Mouse (Mus musculus): ENCODE results near the gene Ywhae.
A peak's percentile ranks its signal among the peaks of the same experiment; 100 is the strongest.

Gene Ywhae

DNA sequence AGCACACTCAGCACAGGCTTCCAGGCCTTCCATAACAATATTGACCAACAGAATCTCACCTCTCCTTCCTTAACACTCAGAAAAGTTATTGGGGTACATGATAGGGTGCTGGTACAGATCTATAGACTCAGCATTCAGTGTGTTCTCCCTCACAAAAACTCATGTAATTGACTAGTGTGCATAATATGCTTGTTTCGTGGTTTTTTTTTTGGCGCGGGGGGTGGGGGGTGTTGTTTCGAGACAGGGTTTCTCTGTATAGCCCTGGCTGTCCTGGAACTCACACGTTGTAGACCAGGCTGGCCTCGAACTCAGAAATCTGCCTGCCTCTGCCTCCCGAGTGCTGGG, 5.8 kb downstream of the Ywhae start:
- no peak for DNase-seq

DNA sequence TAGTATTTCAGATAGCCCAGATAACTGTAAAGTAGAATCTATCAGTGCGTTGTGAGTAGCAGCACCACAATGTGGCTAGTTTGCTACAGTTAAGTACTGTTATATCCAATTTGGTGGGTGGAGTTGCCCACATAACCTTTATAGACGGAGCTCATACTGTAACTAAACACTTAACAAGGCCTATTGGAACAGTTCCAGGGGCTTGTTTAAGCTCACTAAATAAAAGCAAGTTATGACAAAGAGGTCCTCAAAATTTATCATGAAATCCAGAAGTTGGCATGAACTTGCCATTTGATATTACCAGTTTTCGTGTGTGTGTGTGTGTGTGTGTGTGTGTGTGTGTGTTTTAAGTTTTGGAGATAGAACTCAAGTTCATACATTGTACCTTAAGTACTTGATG, 7.5 kb downstream of the Ywhae start:
- no peak for DNase-seq

- no peak for DNase-seq
These were observed 8.9 kb downstream of the Ywhae start for GRCm38 (mm10) chr11:75741615-75742014.

DNA sequence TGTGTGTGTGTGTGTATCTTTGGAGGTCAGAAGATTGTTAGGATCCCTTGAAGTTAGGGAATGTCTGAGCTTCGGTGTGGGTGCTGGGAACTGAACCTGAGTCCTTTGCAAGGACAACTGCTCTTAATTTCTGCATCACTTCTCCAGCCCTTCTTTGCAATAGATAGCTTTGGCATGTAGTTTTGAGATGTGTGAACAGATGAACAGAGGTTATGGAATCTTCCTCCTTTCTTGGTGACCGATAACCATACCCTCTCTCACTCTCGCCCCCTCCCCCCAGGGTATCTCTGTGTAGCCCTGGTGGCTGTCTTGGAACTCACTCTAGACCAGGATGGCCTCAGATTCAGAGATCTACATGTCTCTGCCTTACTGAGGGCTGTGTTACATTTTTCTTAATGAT, 12.1 kb downstream of the Ywhae start:
- DNase-seq: no peak

DNA sequence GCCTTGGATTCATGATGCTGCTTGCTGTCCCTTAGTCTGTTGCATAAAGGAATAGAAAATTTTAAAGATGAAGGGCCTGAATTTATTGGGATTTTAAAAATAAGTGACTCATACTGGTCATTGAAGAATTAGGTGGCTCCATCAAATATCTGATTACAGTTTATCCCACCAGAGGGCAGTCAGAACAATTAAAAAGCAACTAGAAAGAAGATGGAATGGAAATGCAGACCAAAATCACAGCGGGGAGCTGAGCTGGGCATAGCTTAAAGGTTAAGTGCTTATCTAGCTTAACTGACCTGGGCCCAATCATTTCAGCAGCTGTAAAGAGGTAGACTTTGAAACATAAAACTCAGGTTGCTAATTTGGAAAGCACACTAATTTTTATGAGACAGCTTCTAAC, 17.9 kb downstream of the Ywhae start:
- DNase-seq: no peak

- DNase-seq: no peak
These were observed 18.4 kb downstream of the Ywhae start for GRCm38 (mm10) chr11:75751082-75751481.

DNA sequence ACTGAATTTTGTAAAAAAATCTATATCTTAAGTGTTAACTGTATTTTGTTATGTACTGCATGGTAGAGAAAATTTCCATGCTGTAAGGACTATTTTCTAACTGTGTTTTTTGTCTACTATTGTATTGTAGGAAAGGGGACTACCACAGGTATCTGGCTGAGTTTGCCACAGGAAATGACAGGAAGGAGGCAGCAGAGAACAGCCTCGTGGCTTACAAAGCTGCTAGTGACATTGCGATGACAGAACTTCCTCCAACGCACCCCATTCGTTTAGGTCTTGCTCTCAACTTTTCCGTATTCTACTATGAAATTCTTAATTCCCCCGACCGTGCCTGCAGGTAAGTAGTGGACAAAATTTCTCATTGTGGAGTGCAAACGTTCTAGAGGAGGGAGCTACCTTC, 24.0 kb downstream of the Ywhae start:
- DNase-seq: no peak

DNA sequence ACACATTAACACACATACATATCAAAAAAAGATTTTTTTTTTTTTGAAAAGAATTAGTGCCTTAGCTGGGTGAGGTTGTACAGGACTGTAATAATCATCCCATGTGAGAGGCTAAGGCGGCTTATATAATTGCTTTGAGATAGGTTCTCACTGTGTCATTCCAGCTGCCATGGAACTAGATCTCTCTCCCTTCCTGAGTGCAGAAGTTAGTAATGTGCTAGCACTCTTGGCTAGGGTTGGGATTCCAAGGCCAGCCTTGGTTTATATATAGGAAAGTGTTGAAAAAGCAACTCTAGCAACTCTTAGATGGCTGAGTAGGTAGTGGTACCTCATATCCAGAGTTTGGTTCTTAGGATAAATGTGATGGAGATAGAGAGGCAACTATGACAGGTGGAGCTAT, 25.9 kb downstream of the Ywhae start:
- no peak for DNase-seq

DNA sequence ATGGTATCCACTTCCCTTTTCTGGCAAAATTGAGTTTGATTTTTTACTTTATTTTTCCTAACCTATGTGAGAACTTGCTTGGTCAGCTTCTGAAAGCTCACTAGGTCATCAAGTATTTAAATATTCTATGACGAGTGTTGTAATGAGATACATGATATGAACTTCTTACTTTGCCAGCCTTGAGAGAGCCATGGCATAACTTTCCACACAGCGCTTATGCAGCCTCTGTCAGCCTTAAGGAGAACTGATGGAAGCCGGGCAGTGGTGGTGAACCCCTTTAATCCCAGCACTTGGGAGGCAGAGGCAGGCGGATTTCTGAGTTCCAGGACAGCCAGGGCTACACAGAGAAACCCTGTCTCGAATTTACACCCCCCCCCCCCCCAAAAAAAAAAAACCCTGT, 28.1 kb downstream of the Ywhae start:
- no peak for DNase-seq

GRCm38 (mm10) chr11:75762708-75763107, 30.0 kb downstream of the Ywhae start:
- no peak for DNase-seq

- DNase-seq: no peak
These were observed 31.9 kb downstream of the Ywhae start for GRCm38 (mm10) chr11:75764521-75765023.

- DNase-seq: no peak
These were observed 32.5 kb downstream of the Ywhae start for GRCm38 (mm10) chr11:75765161-75765560.

DNA sequence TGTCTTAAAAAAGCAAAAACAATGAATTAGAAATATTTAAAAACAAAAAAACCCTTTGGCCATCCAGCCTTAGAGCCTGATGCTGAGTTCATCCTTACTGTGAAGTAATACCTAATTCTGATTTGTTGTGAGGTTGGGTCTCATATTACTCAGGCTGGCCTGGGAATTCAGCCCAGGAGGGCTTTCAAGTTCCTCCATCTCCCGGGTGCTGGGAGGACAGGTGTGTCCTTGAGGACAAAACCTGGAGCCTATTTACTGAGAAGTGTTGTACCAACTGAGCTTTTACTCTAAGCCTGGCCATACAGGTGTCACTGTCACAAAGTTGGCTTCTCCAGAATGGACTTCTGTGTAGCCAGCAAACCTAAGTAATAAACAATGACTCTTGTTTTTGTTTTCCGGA, 34.3 kb downstream of the Ywhae start:
- DNase-seq: no peak

- peak in 1 of 2 experiments; percentile 23 for DNase-seq
These were observed 35.7 kb downstream of the Ywhae start for GRCm38 (mm10) chr11:75768091-75768989.

- DNase-seq: peak; percentile 90 to 93
These were observed 36.5 kb downstream of the Ywhae start for GRCm38 (mm10) chr11:75769206-75769605.

DNA sequence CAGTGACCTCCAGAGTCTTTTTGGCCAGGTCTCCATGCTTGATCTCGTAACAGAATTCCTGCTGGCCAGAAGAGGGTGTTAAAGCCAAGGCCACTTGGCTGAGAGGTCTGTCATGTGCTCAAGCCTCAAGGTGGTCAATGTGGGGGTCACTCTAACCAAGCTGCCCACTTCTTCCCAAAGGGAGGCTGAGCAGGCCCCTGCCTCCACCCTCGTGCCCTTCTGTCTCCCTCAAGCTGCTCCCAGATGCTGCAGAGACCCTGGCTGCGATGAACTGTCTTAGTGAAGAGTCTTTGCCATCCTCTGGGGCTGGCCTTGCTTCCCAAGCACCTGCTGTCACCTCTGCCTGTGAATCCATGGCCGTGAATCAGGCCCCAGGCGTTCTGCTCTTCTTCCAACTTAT, 39.9 kb downstream of the Ywhae start:
- no peak for DNase-seq

DNA sequence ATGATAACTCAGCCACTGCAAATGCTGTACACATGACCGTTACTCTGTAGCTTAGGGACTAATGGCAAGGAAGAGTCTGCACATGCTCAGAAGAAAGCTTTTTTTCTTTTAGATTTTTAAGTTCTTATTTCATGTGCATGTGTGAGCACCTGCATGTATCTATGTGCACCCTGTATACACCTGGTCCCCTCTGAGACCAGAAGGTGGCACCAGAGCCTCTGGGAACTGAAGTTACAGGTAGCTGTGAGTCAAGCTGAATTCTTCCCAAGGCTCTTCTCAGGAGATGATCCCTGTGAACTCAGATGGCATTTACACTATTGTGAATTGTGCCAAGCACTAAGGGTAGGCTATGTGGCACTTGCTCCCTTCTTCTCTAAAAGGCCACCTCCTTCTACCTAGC, 43.2 kb downstream of the Ywhae start:
- no peak for DNase-seq

DNA sequence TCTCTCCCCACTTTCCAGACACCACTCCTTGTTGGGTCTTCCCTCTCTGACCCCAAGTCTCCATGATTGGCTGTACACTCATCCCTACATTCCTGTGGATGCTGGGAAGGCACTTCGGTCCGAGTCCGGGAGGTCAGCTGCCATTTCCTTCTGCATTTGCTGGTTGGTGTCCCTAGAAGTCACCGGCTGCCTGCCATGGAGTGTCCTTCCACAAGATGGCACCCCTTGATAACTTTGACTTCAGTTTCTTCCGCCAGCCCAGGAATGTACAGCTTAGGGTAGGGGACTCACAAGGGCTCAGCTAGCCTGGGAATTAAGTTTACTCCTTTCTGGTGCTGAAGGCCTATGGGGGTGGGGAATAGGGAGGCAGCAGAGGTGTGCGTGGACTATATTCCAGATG, 49.2 kb downstream of the Ywhae start:
- DNase-seq: peak; percentile 84 to 88

GRCm38 (mm10) chr11:75783799-75784198, 51.1 kb downstream of the Ywhae start:
- no peak for DNase-seq

GRCm38 (mm10) chr11:75785897-75786296, 53.2 kb downstream of the Ywhae start:
- DNase-seq: peak in 1 of 2 experiments; percentile 26

GRCm38 (mm10) chr11:75792535-75792934, 59.9 kb downstream of the Ywhae start:
- DNase-seq: no peak

DNA sequence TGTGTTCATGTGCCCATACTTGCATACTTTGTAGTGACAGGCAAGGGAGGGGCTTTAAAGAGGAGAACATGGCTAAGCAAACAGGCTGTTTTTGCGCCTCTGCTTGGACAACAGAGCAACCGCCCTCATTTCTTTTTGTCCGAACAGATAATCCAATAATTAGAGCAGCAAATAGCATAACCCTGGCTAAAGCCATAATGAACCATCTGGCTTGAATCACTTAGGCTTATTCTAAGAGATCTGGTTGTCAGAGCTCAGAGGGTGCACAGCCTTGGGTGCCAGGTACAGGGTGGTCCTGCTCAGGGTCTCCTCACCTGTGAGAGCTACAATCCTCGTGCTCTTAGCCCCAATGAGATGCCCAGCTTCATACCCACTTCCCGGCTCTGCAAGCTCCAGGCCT, 60.7 kb downstream of the Ywhae start:
- DNase-seq: no peak

DNA sequence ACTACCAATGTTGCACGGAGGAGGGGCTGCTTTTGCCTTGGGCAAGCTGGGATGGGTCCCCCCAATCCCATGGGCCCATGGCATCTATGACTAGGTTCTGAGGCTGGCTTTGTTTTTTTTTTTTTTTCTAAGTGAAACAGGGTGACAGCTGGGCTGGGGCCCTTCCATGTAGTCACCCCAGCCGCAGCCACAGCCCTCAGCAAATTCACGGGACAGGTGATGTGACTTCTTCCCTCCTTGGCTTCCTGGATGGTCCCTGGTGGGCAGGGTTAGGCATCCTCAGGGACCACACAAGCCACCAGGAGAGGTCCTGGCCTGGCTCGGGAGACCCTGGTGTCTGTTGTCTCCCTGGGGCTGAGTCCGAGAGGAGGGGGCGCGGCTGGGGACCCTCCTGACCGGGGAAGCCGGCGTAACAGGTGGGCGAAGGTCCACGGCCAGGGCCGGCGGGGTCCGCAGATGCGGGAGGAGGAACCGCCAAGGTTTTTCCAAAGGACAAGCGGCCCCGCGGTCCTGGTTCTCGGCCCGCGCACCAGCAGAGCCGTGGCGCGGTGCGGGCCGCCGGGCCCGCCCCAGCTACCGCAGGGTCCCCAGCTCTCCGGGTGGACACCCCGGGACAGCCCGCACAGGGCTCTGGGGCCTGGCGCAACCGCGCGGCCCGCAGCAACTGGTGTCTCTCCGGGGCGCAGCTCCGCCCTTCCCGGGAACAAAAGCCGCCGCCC, 62.1 kb downstream of the Ywhae start:
- DNase-seq: peak in 1 of 2 experiments; percentile 62

DNA sequence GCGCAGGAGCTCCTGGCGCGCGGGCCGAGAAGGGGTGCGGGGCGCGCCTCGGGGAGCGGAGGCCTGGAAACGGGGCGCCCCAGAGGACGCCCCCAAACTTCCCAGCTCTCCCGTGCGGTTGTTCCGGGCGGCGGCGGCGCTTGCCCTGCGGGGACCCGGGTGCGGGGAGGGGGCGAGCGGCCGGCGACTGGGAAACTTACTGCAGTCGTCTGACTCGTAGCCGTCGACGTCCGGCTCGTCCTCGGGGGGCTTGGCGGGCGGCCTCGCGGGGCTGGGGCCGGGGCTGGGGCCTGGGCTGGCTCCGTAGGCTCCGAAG, 62.6 kb downstream of the Ywhae start:
- peak in 1 of 2 experiments; percentile 41 for DNase-seq
